Mouse (Mus musculus) thymus, adult 2 months (tissue): ENCODE results near the gene Ugt1a6a.

ENCODE experiments used
- CTCF ChIP-seq: fragments of 200-500 bp; IDR thresholded peaks from 2 replicates; pipeline ENCODE4 v1.5.1; 2012; ENCODE audit warnings: mild to moderate bottlenecking, control low read depth, low read length, moderate library complexity, borderline replicate concordance; ENCODE audit not compliant: control insufficient read depth, poor library complexity, insufficient read depth; ENCODE audit errors: extremely low read depth
- POLR2A ChIP-seq: fragments of 200-500 bp; IDR thresholded peaks from 2 replicates; pipeline ENCODE4 v1.6.1; 2012; ENCODE audit warnings: mild to moderate bottlenecking, low read length, control low read depth, moderate library complexity; ENCODE audit not compliant: control insufficient read depth, poor library complexity, insufficient read depth; ENCODE audit errors: extremely low read depth

DNA sequence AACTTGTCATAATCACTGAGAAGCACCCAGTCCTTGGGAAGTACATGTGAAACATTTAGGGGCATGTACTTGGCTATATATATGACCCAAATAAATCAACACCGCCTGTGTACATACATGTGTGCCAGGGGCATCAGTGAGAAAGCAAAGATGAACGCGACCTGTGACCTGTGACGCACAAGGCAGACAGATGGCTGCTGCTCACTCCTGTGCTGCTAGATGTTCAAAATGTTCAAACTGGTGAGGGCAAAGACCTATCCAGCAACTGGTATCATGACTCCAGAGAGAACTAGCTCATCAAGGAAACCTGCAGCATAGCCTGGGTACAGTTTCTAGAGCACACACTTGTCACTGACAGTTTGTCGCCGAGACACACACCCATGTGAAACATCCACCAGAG lies 132.9 kb downstream of the Ugt1a6a start:
- TF ChIP-seq POLR2A: no peak
- no peak for TF ChIP-seq CTCF
